Mouse (Mus musculus) liver, postnatal 0 days (tissue): ENCODE measurements at regions not wholly inside any gene's neighbourhood (a gene's known extent, or its start where the extent isn't known, plus 50 kb on each side); places are given as distances from the start of the nearest gene placed in this dataset.

Experiments
- ATAC-seq: fragments of 200-750 bp; cut with Nextera tagmentation; 2 replicates; pipeline ENCODE4 v1.8.0; 2017; ENCODE audit warnings: mild to moderate bottlenecking, moderate library complexity
- DNase-seq: peaks from one replicate; pipeline ENCODE4 v3.0.0-alpha.2; 2016
- H3K27ac ChIP-seq: fragments of 300-500 bp; sonication (generic); 2 replicates; pipeline ENCODE4 v1.5.1; 2014; ENCODE audit warnings: antibody characterized with exemption, moderate library complexity, mild to moderate bottlenecking, low read depth
- H3K27me3 ChIP-seq: fragments of 300-500 bp; sonication (generic); 2 replicates; pipeline ENCODE4 v1.6.1; 2014; ENCODE audit warnings: low read length, control low read depth, mixed read lengths; ENCODE audit not compliant: insufficient read depth
- H3K36me3 ChIP-seq: fragments of 300-500 bp; sonication (generic); replicated peaks from 2 replicates; pipeline ENCODE4 v1.6.1; 2014; ENCODE audit warnings: mild to moderate bottlenecking, control low read depth, low read length, moderate library complexity, mixed read lengths; ENCODE audit not compliant: insufficient read depth
- H3K4me1 ChIP-seq: fragments of 300-500 bp; sonication (generic); 2 replicates; pipeline ENCODE4 v1.6.1; 2014; ENCODE audit warnings: antibody characterized with exemption, mild to moderate bottlenecking, control low read depth; ENCODE audit not compliant: insufficient read depth
- H3K4me2 ChIP-seq: fragments of 300-500 bp; sonication (generic); 2 replicates; pipeline ENCODE4 v1.6.1; 2014; ENCODE audit warnings: low read depth, mild to moderate bottlenecking, low read length, moderate library complexity, mixed read lengths
- H3K4me3 ChIP-seq: fragments of 300-500 bp; sonication (generic); 2 replicates; pipeline ENCODE4 v1.5.1; 2014; ENCODE audit warnings: low read depth, low read length
- H3K9ac ChIP-seq: fragments of 300-500 bp; sonication (generic); replicated peaks from 2 replicates; pipeline ENCODE4 v1.6.1; 2014; ENCODE audit warnings: mild to moderate bottlenecking, moderate library complexity
- H3K9me3 ChIP-seq: fragments of 300-500 bp; sonication (generic); 2 replicates; pipeline ENCODE4 v1.6.1; 2016; ENCODE audit warnings: mild to moderate bottlenecking, control low read depth, low read length, mixed read lengths
- CTCF ChIP-seq: sonication (generic); IDR thresholded peaks from 2 replicates; pipeline ENCODE4 v1.5.1; 2016; ENCODE audit warnings: antibody characterized with exemption, low read depth
- EP300 ChIP-seq: IDR thresholded peaks from 2 replicates; pipeline ENCODE4 v1.6.1; 2016; ENCODE audit warnings: antibody characterized with exemption, low read depth, mild to moderate bottlenecking
- WGBS: fragments of 180-500 bp; shearing (Covaris S2); extraction: QIAGEN DNeasy Blood & Tissue Kit; methylation state at CpG from one replicate; pipeline ENCODE4 v1.1.7; 2014; ENCODE audit not compliant: insufficient replicate concordance; 5-methylcytosine and 5-hydroxymethylcytosine counted together

DNA sequence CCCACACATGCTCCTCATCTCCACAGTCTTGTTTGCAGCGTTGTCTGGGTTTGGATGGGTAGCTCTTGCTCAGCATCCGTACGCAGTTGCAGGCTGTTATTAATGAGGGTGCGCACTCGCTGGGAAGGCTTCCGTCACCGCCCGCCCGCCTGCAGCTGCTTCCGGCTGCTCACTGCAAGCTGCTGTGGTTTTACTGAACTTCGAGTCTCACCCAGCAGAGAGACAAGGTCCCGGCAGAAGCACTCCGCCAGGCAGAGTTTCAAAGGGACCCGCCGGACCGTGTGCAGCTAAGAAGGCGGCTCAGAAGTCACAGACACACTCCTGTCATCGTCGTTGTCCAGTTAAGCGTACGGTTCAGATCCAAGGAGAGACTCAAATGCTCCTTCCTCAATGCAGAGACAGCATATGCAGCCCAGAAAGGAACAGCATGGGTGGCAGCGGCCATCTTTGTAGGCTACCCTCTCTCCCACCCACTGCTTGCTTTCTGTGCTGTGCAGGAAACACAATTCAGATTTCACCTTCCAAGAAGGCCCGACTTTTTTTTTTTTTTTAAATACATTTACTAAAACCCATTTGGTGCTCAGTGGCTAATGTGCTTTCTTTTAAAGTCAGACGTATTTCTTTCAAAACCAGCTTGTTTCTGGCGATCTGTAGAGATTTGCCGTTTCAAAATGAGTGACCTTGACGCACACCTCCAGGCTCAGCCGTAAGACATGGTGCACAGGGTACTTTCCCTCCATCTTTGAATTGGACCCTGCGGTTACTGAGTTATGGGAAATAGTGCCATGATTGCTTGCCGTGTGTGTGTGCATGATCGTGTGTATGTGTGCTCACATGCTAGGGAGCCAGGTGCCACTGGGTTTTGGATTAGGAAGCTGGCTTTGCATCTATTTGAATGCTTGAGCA is 169.2 kb upstream of the Map3k1 start:
- no peak overlapping the region for H3K9ac ChIP-seq
- ATAC-seq, result peak; percentile 38; the same call in 1 of the 2 replicates
- H3K4me3 ChIP-seq, result 0 out of 2 replicates have a peak overlapping the region, but pooled peaks have one; percentile 2
- peak; percentile 51 for DNase-seq
- no peaks in the 10 kb centered on the region for H3K9me3 ChIP-seq
- TF ChIP-seq CTCF, result no peak
- TF ChIP-seq EP300, result no peak
- no peaks in the 10 kb centered on the region for H3K27me3 ChIP-seq
- peaks cover 12% of the 10 kb centered on the region for H3K4me1 ChIP-seq
- 67% methylated on average over 31 of the region's 31 CpGs for WGBS
- no peaks in the 10 kb centered on the region for H3K36me3 ChIP-seq
- H3K27ac ChIP-seq, result peak overlapping the region; percentile 39; the same call in 1 of the 2 replicates
- peak overlapping the region; percentile 33; the same call in 1 of the 2 replicates for H3K4me2 ChIP-seq

DNA sequence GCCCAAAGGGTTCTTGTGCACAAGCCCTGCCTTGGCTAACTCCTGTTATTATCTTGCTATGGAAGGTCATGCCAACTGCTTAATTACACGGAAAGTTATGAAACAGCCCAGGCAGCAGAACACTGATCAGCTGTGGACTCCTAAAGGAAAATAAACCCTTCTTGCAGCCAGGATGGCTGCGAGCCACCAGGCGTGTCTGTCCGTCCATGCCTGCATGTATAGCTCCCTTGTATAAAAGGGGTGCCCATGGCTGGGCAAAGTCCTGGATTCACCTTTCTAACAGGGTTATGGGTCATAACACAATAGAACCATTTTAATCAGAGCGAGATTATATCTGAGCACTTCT is 169.9 kb upstream of the Map3k1 start:
- Histone ChIP-seq H3K36me3 (no peaks in the 10 kb centered on the region), H3K4me2 (no peak overlapping the region), H3K9me3 (no peaks in the 10 kb centered on the region), H3K4me1 (peaks cover 19% of the 10 kb centered on the region), H3K4me3 (no peak overlapping the region), H3K27me3 (no peaks in the 10 kb centered on the region), H3K27ac (peak overlapping the region; percentile 24; the same call in 1 of the 2 replicates), H3K9ac (no peak overlapping the region)
- no peak for TF ChIP-seq CTCF
- no peak for TF ChIP-seq EP300
- ATAC-seq, result no peak
- WGBS, result 87% methylated on average over 5 of the region's 5 CpGs
- DNase-seq, result no peak

DNA sequence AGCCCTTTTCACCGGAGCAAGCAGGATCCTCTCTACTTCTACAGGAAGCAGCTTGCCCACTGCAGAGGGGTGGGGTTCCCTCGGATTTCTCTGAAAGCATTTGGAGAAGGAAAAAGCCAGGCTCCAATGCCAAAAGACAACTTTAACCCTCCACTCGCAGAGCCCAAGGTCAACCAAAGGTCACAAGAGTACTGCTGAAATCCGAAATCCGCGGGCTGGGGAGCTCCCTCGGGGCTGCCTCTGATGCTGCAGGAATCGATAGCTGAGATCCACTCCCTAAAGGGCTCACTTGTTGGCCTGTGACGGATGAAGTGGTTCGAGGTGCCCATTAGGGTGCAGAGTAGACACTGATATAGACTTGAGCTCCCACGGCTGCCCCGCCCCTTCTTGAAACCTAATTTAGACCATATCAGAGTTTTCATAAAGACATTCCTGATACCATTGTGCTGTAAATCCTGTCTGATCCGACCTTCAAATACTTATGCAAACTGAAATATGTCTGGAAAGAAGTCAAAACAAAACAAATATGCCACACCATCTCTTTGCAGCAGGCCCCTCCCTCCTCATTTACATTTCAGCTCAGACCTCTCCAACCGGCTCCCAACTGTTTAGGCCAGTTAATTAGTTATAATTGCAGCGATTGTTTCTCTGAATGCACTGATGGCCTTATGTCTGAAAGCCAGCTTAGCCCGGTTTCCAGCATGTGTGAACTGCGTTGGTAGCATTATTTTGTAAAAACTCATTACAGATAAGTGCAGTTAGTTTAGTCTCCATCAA is 170.8 kb upstream of the Map3k1 start:
- H3K4me2 ChIP-seq, result peak overlapping the region; percentile 23; the same call in 1 of the 2 replicates
- H3K27ac ChIP-seq, result peak overlapping the region; percentile 7; the same call in 1 of the 2 replicates

DNA sequence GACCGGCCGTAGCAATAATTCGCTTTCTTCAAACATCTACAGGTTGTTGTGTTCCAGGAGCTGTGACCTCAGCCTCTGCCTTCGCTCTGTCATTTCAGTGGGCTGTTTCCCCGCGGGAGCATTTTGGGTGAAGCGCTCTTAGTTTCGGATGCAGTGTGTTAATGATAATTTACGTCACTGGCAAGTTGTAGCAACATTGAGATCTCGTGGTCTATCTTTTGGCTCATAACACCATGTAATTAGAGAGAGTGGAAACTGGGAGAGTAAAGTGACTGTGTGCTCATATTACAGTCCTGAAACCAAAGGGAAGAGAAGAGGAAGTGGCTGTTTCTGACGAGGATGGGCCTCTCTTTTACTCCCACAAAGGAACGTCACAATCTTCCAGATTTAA is 171.4 kb upstream of the Map3k1 start:
- Histone ChIP-seq H3K9ac (no peak overlapping the region), H3K36me3 (no peaks in the 10 kb centered on the region), H3K4me1 (peaks cover 28% of the 10 kb centered on the region), H3K27ac (0 out of 2 replicates have a peak overlapping the region, but pooled peaks have one; percentile 7), H3K9me3 (no peaks in the 10 kb centered on the region), H3K4me3 (no peak overlapping the region), H3K27me3 (no peaks in the 10 kb centered on the region), H3K4me2 (no peak overlapping the region)
- DNase-seq, result no peak
- no peak for TF ChIP-seq EP300
- no peak for TF ChIP-seq CTCF
- ATAC-seq, result no peak
- WGBS, result 61% methylated on average over 12 of the region's 12 CpGs

More for the DNA sequence above, 170.8 kb upstream of the Map3k1 start:
- ATAC-seq, result no peak
- H3K4me1 ChIP-seq, result peaks cover 28% of the 10 kb centered on the region
- no peaks in the 10 kb centered on the region for H3K36me3 ChIP-seq
- no peak overlapping the region for H3K9ac ChIP-seq
- no peak overlapping the region for H3K4me3 ChIP-seq
- H3K27me3 ChIP-seq, result no peaks in the 10 kb centered on the region
- 36% methylated on average over 17 of the region's 17 CpGs for WGBS
- no peak for DNase-seq
- TF ChIP-seq EP300 (no peak), CTCF (no peak)
- H3K9me3 ChIP-seq, result no peaks in the 10 kb centered on the region

DNA sequence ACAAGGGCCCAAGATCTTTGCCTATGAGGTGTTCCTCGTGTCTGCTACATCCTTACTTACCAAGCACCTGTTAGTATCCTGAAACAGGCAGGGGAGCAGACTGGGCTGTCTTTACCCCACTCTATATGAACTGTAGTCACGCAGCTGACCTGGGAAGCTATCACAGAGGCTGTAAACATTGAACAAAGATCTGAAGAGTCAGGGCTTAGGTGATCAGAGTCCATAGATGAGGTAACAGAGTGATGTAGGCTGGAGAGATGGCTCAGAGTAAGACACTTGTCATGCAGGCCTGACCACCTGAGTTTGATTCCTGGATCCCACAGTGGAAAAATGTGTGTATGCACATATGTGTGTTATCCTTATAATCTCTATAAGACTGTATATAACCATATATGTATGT is 172.3 kb upstream of the Map3k1 start:
- no peak for TF ChIP-seq CTCF
- TF ChIP-seq EP300, result no peak
- Histone ChIP-seq H3K4me1 (peaks cover 28% of the 10 kb centered on the region), H3K36me3 (no peaks in the 10 kb centered on the region), H3K4me2 (no peak overlapping the region), H3K9ac (no peak overlapping the region), H3K27ac (no peak overlapping the region), H3K9me3 (no peaks in the 10 kb centered on the region), H3K27me3 (no peaks in the 10 kb centered on the region), H3K4me3 (no peak overlapping the region)
- ATAC-seq, result peak; percentile 24; the same call in 1 of the 2 replicates
- no peak for DNase-seq
- 79% methylated on average over 2 of the region's 2 CpGs for WGBS

DNA sequence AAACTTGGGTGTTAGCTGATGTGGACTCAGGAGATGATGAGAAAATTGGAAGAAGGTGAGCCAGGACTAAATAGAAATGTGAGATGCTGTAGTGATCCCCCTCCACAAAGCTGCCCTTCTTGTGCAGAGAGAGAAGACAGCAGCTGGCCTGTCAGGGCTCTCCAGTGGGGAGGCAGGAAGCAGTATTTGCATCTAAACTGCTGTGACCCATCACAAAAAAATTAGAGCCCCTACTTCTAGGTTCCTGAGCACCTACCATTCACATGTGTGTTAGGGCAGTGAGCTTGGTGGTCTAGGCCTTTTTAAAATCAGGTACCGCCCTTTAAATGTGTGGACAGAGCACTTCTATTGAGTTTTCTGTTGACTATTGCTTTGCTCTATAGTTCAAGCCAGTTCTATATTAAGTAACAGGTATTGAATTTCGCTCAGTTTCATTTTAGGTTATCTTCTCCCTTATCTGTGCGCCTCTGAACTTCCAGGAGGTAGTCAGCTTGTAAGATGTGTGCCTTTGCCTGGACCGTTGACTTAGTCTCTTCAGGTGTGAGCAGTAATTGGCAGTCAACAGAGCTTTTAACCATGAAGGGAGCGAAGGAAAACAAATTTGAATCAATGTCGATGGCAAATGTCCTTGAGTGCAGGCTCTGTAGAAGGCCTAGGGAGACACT is 174.1 kb upstream of the Map3k1 start:
- no peak for DNase-seq
- Histone ChIP-seq H3K4me1 (peaks cover 36% of the 10 kb centered on the region), H3K27ac (peak overlapping the region; percentile 75), H3K4me2 (no peak overlapping the region), H3K27me3 (no peaks in the 10 kb centered on the region), H3K9me3 (no peaks in the 10 kb centered on the region), H3K4me3 (no peak overlapping the region), H3K9ac (no peak overlapping the region), H3K36me3 (no peaks in the 10 kb centered on the region)
- no peak for ATAC-seq
- 56% methylated on average over 6 of the region's 6 CpGs for WGBS
- TF ChIP-seq CTCF, result no peak
- TF ChIP-seq EP300, result no peak
